Comparison of ENCODE assay signal across 13 mouse cellular contexts in the genomic region with DNA sequence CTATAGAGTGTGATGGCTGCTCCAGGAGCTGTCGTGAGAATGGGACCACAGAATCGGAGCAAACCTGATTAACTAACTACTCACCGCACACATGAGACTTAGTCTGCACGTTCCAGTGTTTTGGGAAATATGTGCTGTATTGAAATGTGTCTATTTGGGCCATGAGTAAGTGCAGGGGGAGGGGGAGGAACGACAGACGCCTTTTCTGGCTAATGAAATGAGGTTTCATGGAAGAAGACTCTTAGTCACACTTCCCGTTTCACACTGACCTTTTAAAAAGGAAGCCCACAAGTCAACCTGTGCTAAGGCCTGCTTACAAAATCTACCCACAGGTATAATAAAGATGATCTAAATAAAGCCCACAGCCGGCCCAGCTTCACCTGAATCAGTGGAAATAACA. TPM values are rescaled to one million over a fixed set of nuclear protein-coding genes. Genes with fewer than 3 reads are reported as not detected.
DNase-seq lines count a peak whose midpoint lies in the region; ATAC-seq and TF ChIP-seq lines count a peak whose summit lies in the region.
"Had no signal": no experiment of that assay in that cellular context is flagged by ENCODE, and none has a peak within 500 bp of the region (broad histone marks: within the 10 kb centered on the region; RNA-seq: fewer than 3 reads in every experiment).

No protein-coding gene starts in this region.

- TF ChIP-seq EP300 in liver, postnatal 0 days (IDR thresholded peaks at IDR 0.05; ENCODE audit: low read depth), result no peak

- H3K4me3 ChIP-seq in midbrain, embryonic 10.5 days, result no peak overlapping the region
- no peak overlapping the region for H3K4me3 ChIP-seq in liver, postnatal 0 days (ENCODE audit: low read depth, low read length)
- H3K4me3 ChIP-seq: limb, embryonic 13.5 days; myocyte had no signal

- ATAC-seq in granulocyte monocyte progenitor cell, adult 5-6 weeks (replicated peaks; ENCODE audit: poor library complexity, severe bottlenecking), result peak; percentile 40
- no peak for ATAC-seq in liver, postnatal 0 days

- no peak for TF ChIP-seq CTCF in liver, postnatal 0 days (IDR thresholded peaks at IDR 0.05; ENCODE audit: low read depth)

- peak; percentile 90 for DNase-seq in 416B (ENCODE audit: low read depth)
- DNase-seq in Muller cell, postnatal 12 days (ENCODE audit: inconsistent ontology term), result peak; percentile 22
- DNase-seq in midbrain, embryonic 10.5 days (ENCODE audit: low spot score), result no peak
- no peak for DNase-seq in liver, postnatal 0 days
- DNase-seq in MN1 (ENCODE audit: low spot score), result no peak
- DNase-seq in adrenal gland, adult 2 months, result no peak
- DNase-seq in heart, adult 18-20 months, result no peak
- DNase-seq: embryo, embryonic 11 days; kidney, adult 2 months; lung, embryonic 14.5 days had no signal

- no peaks in the 10 kb centered on the region for H3K36me3 ChIP-seq in midbrain, embryonic 10.5 days
- H3K36me3 ChIP-seq in liver, postnatal 0 days (replicated peaks; ENCODE audit: insufficient read depth, low read length), result no peaks in the 10 kb centered on the region
- H3K36me3 ChIP-seq: limb, embryonic 13.5 days had no signal

- H3K27ac ChIP-seq in midbrain, embryonic 10.5 days (replicated peaks), result peak overlapping the region; percentile 95
- H3K27ac ChIP-seq in liver, postnatal 0 days (ENCODE audit: low read depth), result no peak overlapping the region
- H3K27ac ChIP-seq: limb, embryonic 13.5 days had no signal

- peaks cover 70% of the 10 kb centered on the region for H3K4me1 ChIP-seq in midbrain, embryonic 10.5 days
- H3K4me1 ChIP-seq in liver, postnatal 0 days (ENCODE audit: insufficient read depth), result peaks cover 37% of the 10 kb centered on the region

- H3K4me2 ChIP-seq in liver, postnatal 0 days (ENCODE audit: low read depth, low read length), result no peak overlapping the region
- H3K4me2 ChIP-seq: limb, embryonic 13.5 days; lung, embryonic 14.5 days had no signal

- no peak overlapping the region for H3K9ac ChIP-seq in liver, postnatal 0 days (replicated peaks)
- H3K9ac ChIP-seq: limb, embryonic 13.5 days; lung, embryonic 14.5 days had no signal

- H3K9me3 ChIP-seq in midbrain, embryonic 10.5 days (replicated peaks), result no peaks in the 10 kb centered on the region
- H3K9me3 ChIP-seq in liver, postnatal 0 days (ENCODE audit: low read length), result no peaks in the 10 kb centered on the region
- H3K9me3 ChIP-seq: limb, embryonic 13.5 days had no signal

- no peaks in the 10 kb centered on the region for H3K27me3 ChIP-seq in midbrain, embryonic 10.5 days (ENCODE audit: low read depth, poor library complexity, severe bottlenecking)
- no peaks in the 10 kb centered on the region for H3K27me3 ChIP-seq in liver, postnatal 0 days (ENCODE audit: insufficient read depth, low read length)
- H3K27me3 ChIP-seq: limb, embryonic 13.5 days had no signal

- WGBS in midbrain, embryonic 10.5 days, result 86% methylated on average over 8 of the region's 8 CpGs
- 51% methylated on average over 8 of the region's 8 CpGs for WGBS in liver, postnatal 0 days (ENCODE audit: insufficient replicate concordance)

RNA-seq across cellular contexts. Expression of a gene that starts 47.8 kb away (rescaled TPM):
- 1.9 and 8.5 TPM in 2 replicates for total RNA-seq in granulocyte monocyte progenitor cell, adult 5-6 weeks (2014; fragmentation: Nextera tagmentation)
- 0.36 and 0.56 TPM in 2 replicates for total RNA-seq in granulocyte monocyte progenitor cell, adult 5-6 weeks (2017)
- 127 and 141 TPM in 2 replicates for polyA plus RNA-seq in midbrain, embryonic 10.5 days (2016; fragmentation: Nextera tagmentation; extraction: Ambion mirVana)
- polyA plus RNA-seq in liver, postnatal 0 days (2015; fragmentation: Nextera tagmentation; extraction: Ambion mirVana), result 42.0 and 45.7 TPM in 2 replicates
- total RNA-seq in adrenal gland, adult 2 months (2021), result 100 to 1,000 TPM; 191 to 215 TPM
- polyA plus RNA-seq in adrenal gland, adult 2 months (2012; rRNA removed), result 458 and 470 TPM in 2 replicates
- 10 to 100 TPM; 84.9 to 91.1 TPM for total RNA-seq in heart, adult 18-20 months (2021)

Comparison
In these comparisons a context has a peak if more than half of its experiments do, and no peak if none do; other contexts are left out.
1. DNase-seq: peak in 416B (single experiment) and Muller cell, postnatal 12 days (single experiment); none in midbrain, embryonic 10.5 days (single experiment), liver, postnatal 0 days (single experiment), MN1 (single experiment), adrenal gland, adult 2 months (single experiment) and heart, adult 18-20 months (0 of 2).
2. RNA of a gene that starts 47.8 kb away (total RNA-seq): 191 to 215 TPM in adrenal gland, adult 2 months and 84.9 to 91.1 TPM in heart, adult 18-20 months; 0.36 to 8.5 TPM in granulocyte monocyte progenitor cell, adult 5-6 weeks; every median in the first group is over 4 times any median in the second.